In the genomic region with DNA sequence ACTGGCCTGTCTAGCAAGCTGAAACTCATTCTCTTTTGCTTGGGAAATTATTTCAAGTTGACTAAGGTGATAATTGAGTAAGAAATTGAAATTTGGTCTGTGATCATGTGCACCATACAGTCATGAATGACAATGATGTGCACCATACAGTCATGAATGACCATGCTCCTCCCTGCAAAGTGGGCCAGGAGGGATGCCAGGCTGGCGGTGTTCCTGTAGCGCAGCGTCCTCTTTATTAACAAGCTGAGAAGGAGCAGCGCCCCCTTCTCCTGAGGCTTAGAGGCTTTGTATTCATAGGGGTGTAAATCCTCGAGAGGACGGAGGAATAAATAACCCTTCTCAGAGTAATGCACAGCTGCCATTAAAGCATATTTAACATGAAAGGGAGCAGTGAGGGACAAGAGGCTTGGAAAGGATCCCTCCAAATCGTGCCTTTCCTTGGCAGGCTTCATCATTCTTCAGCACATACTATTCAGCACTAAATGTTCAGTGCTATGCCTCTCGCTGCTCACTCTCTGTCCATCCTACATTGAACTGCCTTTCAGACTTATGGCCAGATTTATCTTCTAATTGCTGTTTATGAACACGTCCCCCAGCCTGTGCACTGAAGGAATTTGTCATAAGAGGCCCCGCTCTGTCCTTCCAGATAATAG, we compare ENCODE assay signal across 18 mouse cellular contexts.
DNase-seq lines count a peak whose midpoint lies in the region; ATAC-seq lines count a peak whose summit lies in the region.
"Had no signal": no experiment of that assay in that cellular context is flagged by ENCODE, and none has a peak within 500 bp of the region (broad histone marks: within the 10 kb centered on the region; RNA-seq: fewer than 3 reads in every experiment).

No protein-coding gene starts in this region.

- no peaks in the 10 kb centered on the region for H3K9me3 ChIP-seq in midbrain, embryonic 10.5 days (replicated peaks)
- no peaks in the 10 kb centered on the region for H3K9me3 ChIP-seq in midbrain, embryonic 11.5 days (ENCODE audit: control insufficient read depth, low read length)
- H3K9me3 ChIP-seq in forebrain, embryonic 14.5 days (replicated peaks; ENCODE audit: control insufficient read depth, low read length): no peaks in the 10 kb centered on the region
- no peaks in the 10 kb centered on the region for H3K9me3 ChIP-seq in midbrain, embryonic 16.5 days (replicated peaks; ENCODE audit: control insufficient read depth, low read length, poor library complexity, severe bottlenecking)
- H3K9me3 ChIP-seq: heart, embryonic 12.5 days; limb, embryonic 13.5 days; liver, embryonic 15.5 days had no signal

- H3K4me3 ChIP-seq in midbrain, embryonic 10.5 days: no peak overlapping the region
- no peak overlapping the region for H3K4me3 ChIP-seq in midbrain, embryonic 11.5 days (ENCODE audit: low read depth, low read length)
- no peak overlapping the region for H3K4me3 ChIP-seq in forebrain, embryonic 14.5 days (ENCODE audit: low read depth, low read length)
- H3K4me3 ChIP-seq in midbrain, embryonic 16.5 days (ENCODE audit: low read depth, low read length): no peak overlapping the region
- H3K4me3 ChIP-seq: heart, embryonic 12.5 days; limb, embryonic 13.5 days; liver, embryonic 15.5 days had no signal

- 82% methylated on average over 10 of the region's 10 CpGs for WGBS in midbrain, embryonic 10.5 days
- WGBS in midbrain, embryonic 11.5 days: 66% methylated on average over 10 of the region's 10 CpGs
- 22% methylated on average over 10 of the region's 10 CpGs for WGBS in forebrain, embryonic 14.5 days
- 36% methylated on average over 10 of the region's 10 CpGs for WGBS in midbrain, embryonic 16.5 days

- H3K36me3 ChIP-seq in midbrain, embryonic 10.5 days: no peaks in the 10 kb centered on the region
- H3K36me3 ChIP-seq in midbrain, embryonic 11.5 days (ENCODE audit: control insufficient read depth, insufficient read depth, low read length): no peaks in the 10 kb centered on the region
- no peaks in the 10 kb centered on the region for H3K36me3 ChIP-seq in forebrain, embryonic 14.5 days (ENCODE audit: control insufficient read depth, insufficient read depth, low read length)
- H3K36me3 ChIP-seq in midbrain, embryonic 16.5 days (ENCODE audit: control insufficient read depth, insufficient read depth, low read length): no peaks in the 10 kb centered on the region
- H3K36me3 ChIP-seq: heart, embryonic 12.5 days; limb, embryonic 13.5 days; liver, embryonic 15.5 days had no signal

- peak; percentile 29 for DNase-seq in heart, adult 11 months
- DNase-seq in heart, adult 8-10 months (ENCODE audit: low spot score): no peak
- no peak for DNase-seq in midbrain, embryonic 10.5 days (ENCODE audit: low spot score)
- no peak for DNase-seq in midbrain, embryonic 11.5 days (ENCODE audit: low spot score, missing footprints)
- DNase-seq in forebrain, embryonic 14.5 days (ENCODE audit: low spot score): peak; percentile 80
- DNase-seq in layer of hippocampus, postnatal 25 days (ENCODE audit: extremely low spot score in 1 of 2, low spot score in 1 of 2): no peak
- DNase-seq in urinary bladder, adult 18-20 months (ENCODE audit: low spot score in 2 of 2): no peak
- DNase-seq: B cell, adult 2 months; gastrocnemius, postnatal 36 days; heart, postnatal 36 days; thymus, postnatal 25 days had no signal

- no peak overlapping the region for H3K9ac ChIP-seq in midbrain, embryonic 11.5 days (ENCODE audit: low read length)
- H3K9ac ChIP-seq in forebrain, embryonic 14.5 days (ENCODE audit: low read length): no peak overlapping the region
- no peak overlapping the region for H3K9ac ChIP-seq in midbrain, embryonic 16.5 days (ENCODE audit: low read depth, low read length)
- H3K9ac ChIP-seq: limb, embryonic 13.5 days; liver, embryonic 15.5 days had no signal

- H3K4me2 ChIP-seq in midbrain, embryonic 11.5 days: no peak overlapping the region
- 0 out of 2 replicates have a peak overlapping the region, but pooled peaks have one; percentile 10 for H3K4me2 ChIP-seq in forebrain, embryonic 14.5 days (ENCODE audit: low read length)
- no peak overlapping the region for H3K4me2 ChIP-seq in midbrain, embryonic 16.5 days (ENCODE audit: low read length)
- H3K4me2 ChIP-seq: heart, embryonic 12.5 days; limb, embryonic 13.5 days; liver, embryonic 15.5 days had no signal

- no peaks in the 10 kb centered on the region for H3K27me3 ChIP-seq in midbrain, embryonic 10.5 days (ENCODE audit: low read depth, poor library complexity, severe bottlenecking)
- no peaks in the 10 kb centered on the region for H3K27me3 ChIP-seq in midbrain, embryonic 11.5 days (ENCODE audit: control insufficient read depth, insufficient read depth, low read length)
- no peaks in the 10 kb centered on the region for H3K27me3 ChIP-seq in forebrain, embryonic 14.5 days (replicated peaks; ENCODE audit: control insufficient read depth, insufficient read depth, low read length)
- H3K27me3 ChIP-seq in midbrain, embryonic 16.5 days (ENCODE audit: control insufficient read depth, insufficient read depth, low read depth, low read length): no peaks in the 10 kb centered on the region
- H3K27me3 ChIP-seq: heart, embryonic 12.5 days; limb, embryonic 13.5 days; liver, embryonic 15.5 days had no signal

- ATAC-seq in midbrain, embryonic 11.5 days (ENCODE audit: low FRiP score): no peak; the same call in 1 of the 2 replicates
- peak; percentile 85 for ATAC-seq in forebrain, embryonic 14.5 days
- peak; percentile 66; the same call in 1 of the 2 replicates for ATAC-seq in midbrain, embryonic 16.5 days
- ATAC-seq: activated CD4-positive, CD25-positive, alpha-beta regulatory T cell, adult 4 months; intestine, embryonic 16.5 days; lung, postnatal 0 days had no signal

- H3K27ac ChIP-seq in midbrain, embryonic 10.5 days (replicated peaks): 0 out of 2 replicates have a peak overlapping the region, but pooled peaks have one; percentile 6
- no peak overlapping the region for H3K27ac ChIP-seq in midbrain, embryonic 11.5 days (ENCODE audit: low read depth, low read length)
- H3K27ac ChIP-seq in forebrain, embryonic 14.5 days (ENCODE audit: low read depth, low read length): no peak overlapping the region; the same call in 1 of the 2 replicates
- H3K27ac ChIP-seq in midbrain, embryonic 16.5 days (ENCODE audit: low read length): no peak overlapping the region
- H3K27ac ChIP-seq: limb, embryonic 13.5 days; liver, embryonic 15.5 days had no signal

- H3K4me1 ChIP-seq in midbrain, embryonic 10.5 days: peaks cover 9% of the 10 kb centered on the region
- H3K4me1 ChIP-seq in midbrain, embryonic 11.5 days (ENCODE audit: control insufficient read depth, insufficient read depth, low read length): no peaks in the 10 kb centered on the region; the same call in 1 of the 2 replicates
- peaks cover 17% of the 10 kb centered on the region for H3K4me1 ChIP-seq in forebrain, embryonic 14.5 days (ENCODE audit: control insufficient read depth, insufficient read depth, low read length)
- H3K4me1 ChIP-seq in midbrain, embryonic 16.5 days (ENCODE audit: control insufficient read depth, insufficient read depth, low read length): peaks cover 6% of the 10 kb centered on the region; the same call in 1 of the 2 replicates
- H3K4me1 ChIP-seq: limb, embryonic 13.5 days; liver, embryonic 15.5 days had no signal

Comparison
In these comparisons a context has a peak if more than half of its experiments do, and no peak if none do; other contexts are left out.
1. DNase-seq: peak in heart, adult 11 months (single experiment) and forebrain, embryonic 14.5 days (single experiment); none in heart, adult 8-10 months (single experiment), midbrain, embryonic 10.5 days (single experiment), midbrain, embryonic 11.5 days (single experiment), layer of hippocampus, postnatal 25 days (0 of 2) and urinary bladder, adult 18-20 months (0 of 2).